Mouse (Mus musculus) liver (tissue): Measurements from ENCODE around the gene Lyzl4.

Source experiments
- DNase-seq: peaks from one replicate; pipeline ENCODE4 v3.0.0-alpha.2; 2020; ENCODE audit warnings: mixed read lengths

The Lyzl4 gene

DNA sequence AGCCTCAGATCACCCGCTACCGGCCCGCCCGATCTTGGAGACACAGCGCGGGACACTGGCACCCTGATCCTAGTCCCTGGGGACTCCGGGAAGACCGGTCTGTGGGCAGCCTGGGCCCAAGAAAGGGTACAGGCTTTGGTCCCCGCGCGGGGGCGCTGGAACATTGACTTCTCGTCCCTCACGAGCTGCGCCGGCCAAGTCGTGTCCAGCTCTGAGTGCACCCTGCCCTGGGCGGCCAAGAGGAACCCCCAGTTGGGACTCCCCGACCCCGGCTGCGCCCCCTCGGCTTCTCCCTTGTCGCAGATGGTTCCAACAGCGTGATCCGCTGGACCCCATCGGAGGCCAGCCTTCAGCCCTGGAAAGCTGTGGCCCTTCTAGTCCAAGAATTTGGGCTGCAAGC is at the start of gene Lyzl4:
TSS of gene Lyzl4 (minus strand) at position 96 of the 400 bp plus-strand sequence.
- peak; percentile 71 for DNase-seq

DNA sequence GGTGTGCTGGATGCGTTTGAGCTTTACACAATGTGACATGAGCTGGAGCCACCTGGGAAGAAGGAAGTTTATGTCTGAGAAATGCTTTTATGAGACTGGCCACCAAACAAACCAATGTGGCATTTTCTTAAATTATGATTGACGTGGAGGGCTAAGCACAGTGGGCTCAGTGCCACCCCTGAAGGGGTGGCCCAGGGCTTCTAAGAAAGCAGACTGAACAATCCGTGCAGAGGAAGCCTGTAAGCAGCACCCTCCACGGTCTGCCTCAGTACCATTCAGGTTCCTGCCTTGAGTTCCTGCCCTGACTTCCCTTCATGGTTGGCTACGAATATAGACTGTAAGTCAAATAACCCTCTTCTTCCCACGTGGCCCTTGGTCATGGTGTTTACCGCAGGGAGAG is 48.8 kb upstream of the Lyzl4 start:
- no peak for DNase-seq

- DNase-seq = no peak
Observed at GRCm38 (mm10) chr9:121690200-121690651, 48.3 kb upstream of the Lyzl4 start.

DNA sequence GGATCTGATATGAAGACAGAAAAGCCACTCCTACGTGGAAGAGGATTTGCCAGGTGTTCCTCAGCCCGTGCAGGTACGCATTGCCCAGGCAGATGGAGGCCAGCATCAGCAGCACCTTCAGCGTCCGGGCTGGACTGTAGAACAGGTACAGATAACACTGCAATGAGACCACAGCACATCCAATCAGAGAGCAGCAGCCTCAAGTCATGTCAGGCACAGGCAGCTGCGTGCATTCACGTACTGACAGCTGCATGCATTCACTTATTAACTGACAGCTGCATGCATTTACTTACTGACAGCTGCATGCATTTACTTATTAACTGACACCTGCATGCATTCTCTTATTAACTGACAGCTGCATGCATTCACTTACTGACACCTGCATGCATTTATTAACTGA is 42.8 kb upstream of the Lyzl4 start:
- DNase-seq = no peak

DNA sequence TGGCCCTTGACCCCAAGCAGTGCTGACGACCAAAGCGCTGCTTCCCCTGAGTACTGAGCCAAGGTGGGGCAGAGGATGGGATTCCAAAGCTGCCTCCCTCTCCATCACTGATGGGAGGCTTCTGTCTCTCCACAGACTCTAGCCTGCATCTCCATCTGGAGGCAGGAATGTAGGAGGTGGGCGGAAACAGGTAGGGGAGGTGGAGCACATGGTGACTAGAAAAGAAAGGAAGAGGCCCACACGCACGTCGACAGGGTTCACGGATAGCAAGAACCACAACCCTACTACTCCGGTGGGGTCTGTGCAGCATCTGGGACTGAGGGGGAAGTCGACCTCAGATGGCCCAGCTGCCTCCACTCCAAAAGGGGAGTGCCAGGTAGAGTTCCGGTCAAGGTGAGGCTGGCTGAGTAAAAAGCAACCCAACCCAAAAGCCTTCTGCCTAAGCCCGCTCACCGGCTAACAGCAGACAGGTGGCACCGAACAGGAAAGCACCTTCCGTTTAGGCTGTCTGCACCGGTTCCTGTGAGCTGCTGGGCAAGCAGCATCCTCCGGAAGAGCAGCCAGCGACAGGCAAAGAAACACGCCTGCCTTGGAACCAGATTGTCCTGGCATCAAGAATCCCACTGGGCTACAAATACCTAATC is 40.3 kb upstream of the Lyzl4 start:
- DNase-seq = no peak

DNA sequence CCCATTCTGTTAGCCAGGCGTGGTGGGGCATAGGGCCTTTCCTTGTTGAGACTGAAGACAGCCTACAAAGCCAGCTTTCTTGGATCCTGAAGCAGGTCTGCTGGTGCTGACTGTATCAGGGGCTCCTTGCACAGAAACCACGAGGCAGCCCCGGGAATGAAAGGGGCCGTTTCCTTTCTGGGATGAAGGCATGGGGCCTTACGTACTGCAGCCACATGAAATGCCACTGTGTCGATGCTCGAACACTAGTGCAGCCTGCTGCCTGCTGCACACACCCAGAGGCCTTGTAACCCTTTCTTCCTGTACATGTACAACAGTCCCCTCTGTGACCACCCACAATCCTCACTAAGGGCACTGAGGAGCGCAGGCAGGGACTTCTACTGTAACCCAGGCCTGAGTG is 39.3 kb upstream of the Lyzl4 start:
- DNase-seq = no peak

- peak; percentile 39 for DNase-seq
Observed at GRCm38 (mm10) chr9:121679549-121679948, 37.7 kb upstream of the Lyzl4 start.

- no peak for DNase-seq
Observed at GRCm38 (mm10) chr9:121677476-121677875, 35.6 kb upstream of the Lyzl4 start.

DNA sequence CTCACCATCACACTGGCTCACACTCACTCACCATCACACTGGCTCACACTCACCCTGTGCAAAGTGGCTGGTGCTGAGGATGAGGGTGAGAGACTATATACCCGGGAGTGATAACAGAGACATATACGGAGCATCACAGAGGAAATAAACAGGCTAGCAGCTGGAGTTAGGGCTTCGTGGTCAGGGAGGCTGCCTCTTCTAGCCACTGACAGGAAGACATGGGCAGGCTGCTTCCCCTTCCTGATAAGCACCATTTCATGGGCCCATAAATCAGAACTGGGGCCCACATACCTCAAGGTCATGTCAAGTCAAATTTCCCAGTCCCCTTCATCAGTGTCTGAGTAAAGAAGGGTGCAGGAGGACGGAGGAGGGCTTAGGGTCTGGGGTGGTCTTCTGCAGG is 35.2 kb upstream of the Lyzl4 start:
- DNase-seq = no peak

GRCm38 (mm10) chr9:121675556-121675955 is 33.7 kb upstream of the Lyzl4 start:
- DNase-seq = no peak

DNA sequence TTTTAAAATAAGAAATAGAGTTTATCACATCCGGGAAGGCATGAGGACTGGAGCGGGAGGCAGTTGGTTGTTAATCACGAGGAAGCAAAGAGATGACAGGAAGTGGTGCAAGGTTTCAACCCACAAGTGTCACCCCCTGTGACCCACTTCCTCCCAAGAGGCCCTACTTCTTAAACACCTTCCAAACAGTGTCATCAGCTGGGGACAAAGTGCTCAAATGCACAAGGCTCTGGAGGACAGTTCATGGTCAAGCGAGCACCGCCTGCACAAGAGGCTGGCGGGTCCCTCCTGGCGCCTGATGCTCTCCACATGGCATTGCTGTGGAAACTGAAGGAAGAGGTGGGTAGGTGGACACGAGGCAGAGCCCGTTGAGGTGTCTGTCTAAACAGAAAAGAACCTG is 33.1 kb upstream of the Lyzl4 start:
- DNase-seq = no peak

DNA sequence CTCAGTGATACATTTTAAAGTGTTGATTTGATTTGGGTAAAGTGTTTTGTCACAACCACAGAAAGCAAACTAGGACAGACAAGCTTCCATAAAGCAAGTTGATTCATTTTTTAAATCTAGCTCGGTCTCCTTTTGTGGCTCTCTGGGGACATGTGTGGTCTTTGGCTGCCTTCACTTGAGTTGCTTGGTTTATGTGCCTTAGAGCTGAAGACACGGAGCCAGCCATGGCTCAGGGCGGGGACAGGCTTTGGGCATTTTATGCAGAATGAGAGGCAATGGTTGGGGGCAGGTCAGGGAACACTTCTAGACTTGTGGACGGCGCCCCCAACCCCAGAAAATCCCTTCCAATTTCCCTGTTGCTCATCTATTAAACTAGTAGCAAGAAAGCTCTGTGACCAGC is 31.8 kb upstream of the Lyzl4 start:
- DNase-seq = no peak

- DNase-seq = peak; percentile 44
Observed at GRCm38 (mm10) chr9:121672311-121672710, 30.4 kb upstream of the Lyzl4 start.

DNA sequence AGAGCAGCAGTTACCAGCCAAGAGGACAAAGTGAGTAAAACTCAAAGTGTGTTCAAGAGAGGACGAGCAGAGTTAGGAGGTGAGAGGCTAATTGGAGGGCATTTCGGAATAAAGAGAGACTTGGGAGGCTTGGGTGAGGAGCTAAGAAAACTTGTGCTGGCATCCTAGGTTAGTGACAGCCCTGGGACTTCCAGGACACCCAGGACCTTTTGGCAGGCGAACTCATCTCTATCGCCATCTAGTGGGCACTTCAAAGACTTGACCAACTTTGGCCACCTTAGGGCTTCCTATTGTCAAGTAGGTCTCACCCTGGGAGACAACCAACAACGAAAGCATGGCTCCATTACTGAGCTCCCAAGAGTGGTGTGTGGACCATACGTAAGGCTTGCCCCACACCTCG is 29.4 kb upstream of the Lyzl4 start:
- peak; percentile 41 for DNase-seq

DNA sequence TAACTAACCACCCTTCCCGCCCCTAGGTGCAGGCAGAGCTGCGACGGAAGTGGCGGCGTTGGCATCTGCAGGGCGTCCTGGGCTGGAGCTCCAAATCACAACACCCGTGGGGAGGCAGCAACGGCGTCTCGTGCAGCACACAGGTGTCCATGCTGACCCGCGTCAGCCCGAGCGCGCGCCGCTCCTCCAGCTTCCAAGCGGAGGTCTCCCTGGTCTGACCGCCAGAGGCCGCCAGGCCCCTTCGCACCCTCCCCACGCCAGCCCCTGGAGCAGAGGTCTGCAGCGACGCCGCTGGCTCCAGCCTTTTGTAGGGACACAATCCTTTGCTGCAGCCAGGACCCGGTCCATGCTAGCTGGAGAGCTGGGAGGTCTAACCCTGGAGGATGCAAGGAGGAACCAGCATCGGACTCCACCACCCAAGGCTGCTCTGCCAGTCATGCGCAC is 27.5 kb upstream of the Lyzl4 start:
- DNase-seq = peak; percentile 58

- no peak for DNase-seq
Observed at GRCm38 (mm10) chr9:121667822-121668221, 25.9 kb upstream of the Lyzl4 start.

GRCm38 (mm10) chr9:121666957-121667630 is 25.2 kb upstream of the Lyzl4 start:
- no peak for DNase-seq

DNA sequence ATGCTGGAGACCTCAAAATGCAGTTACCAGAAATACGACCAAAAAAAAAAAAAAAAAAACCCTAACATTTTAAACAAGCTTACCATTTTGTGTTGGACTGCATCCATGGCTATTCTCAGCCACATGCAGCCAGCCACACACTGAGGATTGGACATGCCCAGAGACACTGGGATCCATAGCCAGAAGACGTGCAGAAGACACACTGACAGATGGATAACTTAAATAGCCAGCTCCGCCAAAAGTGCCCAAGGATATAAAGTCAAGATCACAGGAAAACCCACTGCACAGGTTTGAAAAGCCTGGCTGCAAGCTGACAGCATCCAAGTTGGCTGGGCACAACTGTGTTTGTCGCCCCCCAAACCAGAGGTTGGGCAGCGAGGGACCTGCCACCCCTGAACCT is 22.2 kb upstream of the Lyzl4 start:
- no peak for DNase-seq

DNA sequence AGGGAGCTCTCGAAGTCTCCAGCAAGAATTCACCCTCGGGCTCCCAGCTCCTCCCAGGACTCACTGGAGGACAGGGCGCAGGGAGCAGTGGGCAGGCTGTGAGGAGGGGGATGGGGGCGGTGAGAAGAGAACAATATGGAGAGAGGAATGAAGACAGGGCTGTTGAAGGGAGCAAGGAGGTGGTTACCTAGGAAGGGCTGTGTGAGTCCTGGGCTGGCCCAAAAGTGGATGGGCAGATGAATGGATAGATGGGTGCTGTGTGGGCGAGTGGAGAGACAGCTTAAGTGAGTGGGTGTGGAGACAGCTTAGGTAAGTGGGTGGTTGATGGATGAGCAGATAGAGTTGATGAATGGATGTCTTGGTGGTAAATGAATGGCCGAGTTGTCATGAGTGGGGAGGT is 21.6 kb upstream of the Lyzl4 start:
- DNase-seq = no peak

DNA sequence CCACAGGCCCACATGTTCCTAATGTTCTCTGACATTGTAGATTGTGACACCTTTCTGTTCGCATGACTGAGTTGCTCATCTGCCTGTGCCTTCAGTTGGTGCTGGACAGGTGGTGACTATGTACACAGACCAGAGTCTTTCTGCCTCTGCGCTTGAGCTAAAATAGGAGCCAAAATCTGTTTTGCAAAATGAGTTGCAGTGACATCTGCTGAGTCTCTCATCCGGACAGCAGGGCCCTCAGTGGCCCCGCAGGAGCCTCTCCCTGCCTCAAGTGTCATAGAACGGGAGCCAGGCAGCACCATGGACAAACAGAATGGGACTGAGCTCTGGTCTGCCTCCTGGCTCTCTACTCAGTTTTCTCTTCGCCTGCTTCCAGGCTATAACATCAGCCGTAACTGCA is 17.9 kb upstream of the Lyzl4 start:
- DNase-seq = no peak

- DNase-seq = no peak
Observed at GRCm38 (mm10) chr9:121658248-121658647, 16.4 kb upstream of the Lyzl4 start.

DNA sequence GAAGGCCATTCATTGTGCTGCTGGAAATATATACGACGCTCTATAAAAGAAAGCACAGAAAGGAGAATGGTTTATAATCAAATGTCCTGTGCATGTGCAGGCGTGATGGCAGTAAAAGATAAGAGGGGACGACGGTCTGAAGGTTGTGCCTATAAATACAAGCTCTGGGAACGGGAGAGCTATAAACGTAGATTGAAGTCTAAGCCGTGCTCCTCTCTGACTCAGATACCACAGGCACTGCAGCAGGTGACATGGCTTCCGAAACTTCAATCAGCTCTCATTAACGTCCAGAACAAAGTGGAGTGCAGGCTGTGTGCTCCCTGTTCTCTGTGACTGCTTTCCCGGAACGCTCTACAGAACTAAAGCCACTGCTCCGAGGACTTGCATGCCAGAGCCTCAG is 15.2 kb upstream of the Lyzl4 start:
- DNase-seq = no peak

DNA sequence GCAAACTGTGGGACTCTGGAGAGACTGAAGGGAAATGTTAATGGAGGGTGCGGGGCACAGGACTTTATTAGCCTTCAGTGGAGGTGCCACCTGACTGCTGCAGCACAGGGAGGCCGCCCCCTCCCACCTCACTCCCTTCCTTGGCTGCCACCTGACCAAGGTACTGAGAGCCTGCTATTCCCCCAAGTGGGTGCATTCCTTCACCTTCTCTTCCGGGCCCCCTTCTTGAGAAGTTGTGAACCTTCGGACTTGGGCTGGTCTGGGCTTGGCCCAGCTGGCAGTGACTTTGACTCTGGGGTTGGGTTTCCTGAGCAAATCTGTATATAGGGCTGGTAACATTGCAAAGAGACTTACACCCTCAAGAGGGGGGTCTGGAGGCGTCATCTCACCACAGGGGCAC is 14.4 kb upstream of the Lyzl4 start:
- no peak for DNase-seq

- DNase-seq = no peak
Observed at GRCm38 (mm10) chr9:121653668-121654067, 11.8 kb upstream of the Lyzl4 start.

DNA sequence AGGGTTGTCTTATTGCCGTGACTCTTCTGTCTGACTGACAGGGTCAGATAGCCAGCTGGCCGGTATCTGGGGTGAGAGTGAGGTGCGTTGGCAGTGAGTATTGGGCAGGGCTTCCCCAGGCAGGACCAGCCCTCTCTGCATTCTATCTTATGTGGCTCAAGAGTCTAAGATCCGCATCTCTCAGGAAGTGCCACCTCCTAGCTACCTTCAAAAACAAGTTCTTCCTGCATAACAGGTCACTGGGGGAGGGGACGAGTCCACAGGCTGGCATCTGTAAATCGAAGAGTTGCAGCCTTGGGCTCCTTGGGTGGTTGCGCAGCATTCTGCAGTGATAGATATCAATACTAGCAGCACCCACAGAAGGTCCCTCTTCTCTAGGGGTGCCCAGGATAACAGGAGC is 5.1 kb upstream of the Lyzl4 start:
- no peak for DNase-seq
